Mouse (Mus musculus): ENCODE measurements at regions not wholly inside any gene's neighbourhood (a gene's known extent, or its start where the extent isn't known, plus 50 kb on each side); places are given as distances from the start of the nearest gene placed in this dataset.

DNA sequence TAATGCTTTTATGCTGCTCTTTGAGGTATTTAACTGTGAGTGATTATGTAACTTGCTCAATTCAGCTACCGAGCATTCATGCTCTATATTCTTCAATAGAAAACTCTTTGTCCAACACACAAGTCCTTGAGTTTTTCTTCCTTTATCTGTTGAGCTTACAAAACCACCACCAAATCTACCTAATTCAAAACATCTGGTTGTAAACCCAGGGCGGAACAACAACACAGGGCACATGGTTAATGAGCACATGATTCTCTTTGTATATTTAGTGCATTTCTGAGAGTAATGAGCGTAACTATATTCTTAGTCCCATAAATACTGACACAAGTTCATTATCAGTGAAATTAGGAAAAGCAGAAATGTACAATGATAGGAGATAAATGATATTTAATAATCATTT lies 798.2 kb downstream of the Sorcs1 start:
- H3K9me3 ChIP-seq: no peaks in the 10 kb centered on the region
- no peak for ATAC-seq
- WGBS: 86% methylated on average over 3 of the region's 3 CpGs

DNA sequence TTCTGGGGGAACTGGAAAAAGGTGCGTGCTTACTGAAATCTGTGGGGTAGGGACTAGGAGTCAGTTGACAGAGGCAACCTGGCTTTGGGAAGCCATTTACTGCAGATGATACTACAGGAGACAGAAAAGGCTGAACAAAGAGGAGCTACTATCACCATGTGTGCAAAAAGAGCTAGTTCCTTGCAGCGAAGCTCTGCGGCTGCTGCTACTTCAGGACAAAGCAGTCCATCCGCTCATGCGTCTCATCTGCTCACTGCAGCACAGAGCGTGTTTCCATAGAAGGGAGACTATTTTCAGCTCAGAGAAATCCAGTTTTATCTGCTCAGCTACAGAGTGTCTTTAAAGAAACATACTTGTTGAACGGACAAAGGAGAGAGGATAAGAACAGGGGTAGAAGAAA lies 817.7 kb downstream of the Sorcs1 start:
- no peak overlapping the region for H3K27ac ChIP-seq
- no peak for ATAC-seq
- H3K9ac ChIP-seq (replicated peaks): no peak overlapping the region
- WGBS: 57% methylated on average over 7 of the region's 7 CpGs
- no peak overlapping the region for H3K4me3 ChIP-seq (replicated peaks)
- H3K36me3 ChIP-seq: no peaks in the 10 kb centered on the region
- peaks cover 3% of the 10 kb centered on the region; the same call in 1 of the 2 replicates for H3K4me1 ChIP-seq (replicated peaks)
- H3K4me2 ChIP-seq (replicated peaks): no peak overlapping the region
- no peaks in the 10 kb centered on the region for H3K9me3 ChIP-seq
- no peaks in the 10 kb centered on the region for H3K27me3 ChIP-seq

More for the DNA sequence above, 798.2 kb downstream of the Sorcs1 start:
- Histone ChIP-seq H3K9ac (replicated peaks) (no peak overlapping the region), H3K4me1 (replicated peaks) (no peaks in the 10 kb centered on the region; the same call in 1 of the 2 replicates), H3K27ac (no peak overlapping the region), H3K27me3 (no peaks in the 10 kb centered on the region), H3K36me3 (no peaks in the 10 kb centered on the region), H3K4me2 (replicated peaks) (no peak overlapping the region), H3K4me3 (replicated peaks) (no peak overlapping the region)

DNA sequence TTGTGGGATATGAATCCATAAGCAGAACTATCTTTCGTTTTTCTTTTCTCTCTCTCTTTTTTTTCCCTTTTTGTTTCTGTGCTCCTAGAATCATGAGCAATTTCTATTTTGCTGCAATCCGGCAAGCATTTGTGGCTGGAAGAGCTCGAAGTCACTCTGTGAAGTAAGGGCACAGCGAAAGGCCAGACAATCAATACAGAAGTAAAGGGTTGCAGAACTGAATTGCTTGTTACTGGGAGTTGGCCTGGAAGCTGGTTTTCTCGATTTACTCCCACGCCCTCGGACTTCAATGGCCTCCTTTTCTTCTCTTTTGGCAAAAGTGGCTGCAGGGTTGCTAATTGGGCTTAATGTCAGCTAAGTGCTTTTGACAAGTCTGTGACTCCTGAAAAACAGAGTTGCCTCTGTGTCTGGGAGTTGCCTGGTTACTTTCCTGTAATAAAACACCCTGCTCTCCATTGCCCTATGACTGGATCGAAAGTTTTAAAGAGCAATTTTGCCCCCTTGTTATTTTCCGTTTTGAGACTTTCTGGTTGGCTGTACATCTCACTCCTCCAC lies 822.9 kb downstream of the Sorcs1 start:
- 50% methylated on average over 9 of the region's 9 CpGs for WGBS
- no peaks in the 10 kb centered on the region for H3K36me3 ChIP-seq
- H3K27me3 ChIP-seq: no peaks in the 10 kb centered on the region
- H3K9ac ChIP-seq (replicated peaks): no peak overlapping the region
- ATAC-seq: no peak
- no peak overlapping the region for H3K4me3 ChIP-seq (replicated peaks)
- peaks cover 3% of the 10 kb centered on the region; the same call in 1 of the 2 replicates for H3K4me1 ChIP-seq (replicated peaks)
- no peak overlapping the region for H3K4me2 ChIP-seq (replicated peaks)
- H3K27ac ChIP-seq: no peak overlapping the region
- H3K9me3 ChIP-seq: no peaks in the 10 kb centered on the region

DNA sequence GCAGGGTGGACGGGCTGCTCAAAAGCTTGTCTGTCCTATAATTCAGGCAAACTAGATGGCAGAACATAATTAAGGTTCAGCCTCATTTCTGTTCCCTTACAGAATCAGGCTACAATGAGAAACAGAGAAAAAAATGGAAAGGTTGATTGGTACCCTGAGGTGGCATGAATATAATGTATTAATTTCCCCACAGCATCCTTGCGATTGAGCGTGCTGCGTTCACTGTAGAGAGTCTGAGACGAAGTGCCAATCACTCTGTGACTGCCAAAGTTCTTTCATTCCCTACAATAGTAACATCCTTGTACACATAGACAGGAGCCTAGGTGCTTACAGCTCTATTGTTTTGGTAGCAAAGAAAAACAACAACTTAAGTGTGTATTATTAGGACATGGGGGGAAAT lies 836.5 kb downstream of the Sorcs1 start:
- no peak for ATAC-seq
- WGBS: 68% methylated on average over 5 of the region's 5 CpGs

DNA sequence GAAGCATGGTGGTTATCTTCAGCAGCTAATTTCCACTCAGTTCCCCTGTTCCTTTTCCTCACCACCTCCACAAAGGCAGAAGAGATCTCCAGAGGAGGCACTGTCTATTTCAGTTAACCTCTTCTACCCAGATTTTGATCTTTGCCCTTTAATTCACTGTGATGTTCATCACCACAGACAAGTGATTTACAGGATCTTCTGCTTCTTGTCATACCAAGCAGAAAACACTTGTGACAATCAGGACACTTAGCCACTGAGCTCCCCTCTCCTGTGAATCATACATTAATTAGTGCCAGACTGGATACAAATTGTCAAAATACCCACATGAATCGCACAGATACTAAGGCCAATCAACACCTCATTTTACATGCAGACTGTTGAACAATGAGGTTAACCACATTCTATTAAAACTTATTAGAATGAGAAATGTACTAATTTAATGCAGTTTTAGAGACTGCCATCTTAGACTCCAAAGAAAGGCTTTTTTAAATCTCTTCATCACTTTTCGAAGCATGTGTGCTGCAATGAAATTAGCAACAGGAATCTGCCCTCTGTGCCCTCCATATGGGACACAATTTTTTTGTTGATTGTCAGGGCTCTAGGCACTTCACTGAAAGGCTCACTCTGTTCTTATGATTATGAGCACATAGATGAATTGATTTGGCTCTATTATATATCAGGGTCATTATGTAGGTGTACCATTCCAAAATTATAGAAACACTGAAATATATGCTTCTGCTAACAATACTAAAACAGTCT lies 839.1 kb downstream of the Sorcs1 start:
- H3K27ac ChIP-seq: no peak overlapping the region
- H3K9ac ChIP-seq (replicated peaks): no peak overlapping the region
- 0 out of 2 replicates have a peak, but pooled peaks have one; percentile 30 for ATAC-seq
- 50% methylated on average over 2 of the region's 2 CpGs for WGBS
- H3K36me3 ChIP-seq: no peaks in the 10 kb centered on the region
- H3K9me3 ChIP-seq: no peaks in the 10 kb centered on the region
- no peak overlapping the region for H3K4me3 ChIP-seq (replicated peaks)
- no peak overlapping the region for H3K4me2 ChIP-seq (replicated peaks)
- H3K4me1 ChIP-seq (replicated peaks): peaks cover 7% of the 10 kb centered on the region; the same call in 1 of the 2 replicates
- no peaks in the 10 kb centered on the region for H3K27me3 ChIP-seq

More for the DNA sequence above, 836.5 kb downstream of the Sorcs1 start:
- Histone ChIP-seq H3K9me3 (no peaks in the 10 kb centered on the region), H3K27me3 (no peaks in the 10 kb centered on the region), H3K4me2 (replicated peaks) (no peak overlapping the region), H3K4me1 (replicated peaks) (peaks cover 7% of the 10 kb centered on the region; the same call in 1 of the 2 replicates), H3K27ac (no peak overlapping the region), H3K4me3 (replicated peaks) (no peak overlapping the region), H3K9ac (replicated peaks) (no peak overlapping the region), H3K36me3 (no peaks in the 10 kb centered on the region)

DNA sequence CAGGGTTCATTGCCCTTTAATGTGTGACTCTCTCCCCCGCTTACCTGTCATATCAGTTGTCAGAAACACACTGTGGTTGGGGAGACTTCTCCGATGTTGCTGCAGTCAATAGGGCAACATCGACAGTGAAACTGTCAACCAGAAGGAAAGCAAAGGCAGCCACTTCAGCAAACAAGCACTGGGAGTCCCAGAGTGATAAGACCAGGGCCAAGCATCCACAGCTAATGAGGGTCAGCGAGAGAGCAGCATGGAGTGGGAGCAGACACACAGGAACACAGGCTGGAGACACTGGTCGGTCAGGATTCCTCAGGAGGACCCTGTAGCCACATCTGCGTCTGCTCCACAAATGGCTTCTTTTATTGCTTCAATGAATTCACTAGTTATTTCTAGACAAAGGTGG lies 847.5 kb downstream of the Sorcs1 start:
- Histone ChIP-seq H3K27me3 (no peaks in the 10 kb centered on the region), H3K4me1 (replicated peaks) (no peaks in the 10 kb centered on the region), H3K36me3 (no peaks in the 10 kb centered on the region), H3K9ac (replicated peaks) (no peak overlapping the region), H3K9me3 (no peaks in the 10 kb centered on the region), H3K27ac (peak overlapping the region; percentile 4; the same call in 1 of the 2 replicates), H3K4me2 (replicated peaks) (no peak overlapping the region), H3K4me3 (replicated peaks) (no peak overlapping the region)
- 63% methylated on average over 6 of the region's 6 CpGs for WGBS
- no peak for ATAC-seq

DNA sequence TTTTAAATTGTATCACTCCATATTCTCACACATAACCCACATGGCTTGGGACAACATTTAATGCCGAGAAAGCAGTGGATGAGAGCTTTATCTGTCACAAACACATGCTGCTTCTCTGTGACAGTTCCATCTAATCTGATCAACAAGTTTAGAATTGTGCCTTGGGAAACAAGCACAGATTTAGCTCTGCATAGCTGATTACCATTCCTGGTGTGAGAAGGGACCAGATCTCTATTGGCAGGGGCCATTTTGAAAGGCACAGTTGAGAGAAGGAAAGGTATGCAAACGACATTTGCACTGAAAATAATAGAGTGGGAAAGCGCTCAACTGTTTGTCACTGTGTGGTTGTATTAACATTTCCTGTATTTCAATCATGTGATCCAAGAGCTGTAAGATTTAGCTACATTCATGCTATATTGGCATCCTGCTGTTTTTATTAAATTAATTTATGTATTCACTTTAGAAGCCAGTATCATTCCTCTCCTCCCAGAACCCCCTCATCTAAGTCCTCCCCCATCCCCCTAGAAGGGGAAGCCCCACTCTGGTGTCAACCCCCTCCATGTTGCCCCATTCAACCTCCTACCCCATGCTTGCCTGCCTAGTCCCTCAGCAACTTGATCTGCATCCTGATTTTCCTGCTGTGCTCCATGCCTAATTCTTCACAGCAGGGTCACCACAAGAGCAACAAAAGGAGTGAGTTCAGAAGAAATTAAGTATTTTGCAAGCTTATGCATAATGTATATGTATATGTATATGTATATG lies 872.6 kb downstream of the Sorcs1 start:
- Histone ChIP-seq H3K27me3 (no peaks in the 10 kb centered on the region), H3K9ac (replicated peaks) (no peak overlapping the region), H3K27ac (no peak overlapping the region), H3K4me3 (replicated peaks) (no peak overlapping the region), H3K9me3 (no peaks in the 10 kb centered on the region), H3K4me2 (replicated peaks) (no peak overlapping the region), H3K4me1 (replicated peaks) (peaks cover 13% of the 10 kb centered on the region; the same call in 1 of the 2 replicates), H3K36me3 (no peaks in the 10 kb centered on the region)
- peak; percentile 77 for ATAC-seq
- WGBS: 38% methylated on average over 3 of the region's 3 CpGs

Data from midbrain, embryonic 13.5 days (tissue).